Mouse (Mus musculus) thymus, adult 2 months (tissue): Measurements from ENCODE around the gene BC061237. TPM values are rescaled to one million over a fixed set of nuclear protein-coding genes. Genes with fewer than 3 reads are reported as not detected.
"Not testable (repeated sequence)": the region's sequence is repeated elsewhere in the genome, so short reads cannot be mapped to it uniquely, and the experiment has no call there.

Source experiments
- DNase-seq: peaks from one replicate; pipeline ENCODE4 v3.0.0; 2021
- H3K27ac ChIP-seq: fragments of 200-500 bp; 2 replicates; pipeline ENCODE4 v1.5.1; 2012; ENCODE audit warnings: low read length, control low read depth; ENCODE audit not compliant: control insufficient read depth, insufficient read depth
- H3K27me3 ChIP-seq: fragments of 200-500 bp; 2 replicates; pipeline ENCODE4 v1.6.1; 2012; ENCODE audit warnings: mild to moderate bottlenecking, low read length, moderate library complexity, mixed read lengths; ENCODE audit not compliant: control insufficient read depth, insufficient read depth
- H3K36me3 ChIP-seq: fragments of 200-500 bp; 2 replicates; pipeline ENCODE4 v1.6.1; 2012; ENCODE audit warnings: mild to moderate bottlenecking, low read length, moderate library complexity; ENCODE audit not compliant: control insufficient read depth, insufficient read depth
- H3K4me1 ChIP-seq: fragments of 200-500 bp; replicated peaks from 2 replicates; pipeline ENCODE4 v1.6.1; 2012; ENCODE audit warnings: low read length; ENCODE audit not compliant: control insufficient read depth, insufficient read depth
- H3K4me3 ChIP-seq: fragments of 200-500 bp; 2 replicates; pipeline ENCODE4 v1.5.1; 2012; ENCODE audit warnings: mild to moderate bottlenecking, low read length, control low read depth, moderate library complexity; ENCODE audit not compliant: control insufficient read depth, insufficient read depth
- WGBS: fragments of 180-500 bp; shearing (Covaris S2); methylation state at CpG from one replicate; pipeline ENCODE4 v1.1.7; 2018; 5-methylcytosine and 5-hydroxymethylcytosine counted together
- polyA plus RNA-seq: library from polyadenylated mRNA; depleted of rRNA; stranded (reverse); fragments of >200 nt; gene quantifications from 2 replicates; pipeline ENCODE4 v1.2.3, GENCODE M21; 2012; rRNA removed

The BC061237 gene
- polyA plus RNA-seq: not detected in 2 replicates

GRCm38 (mm10) chr14:44492163-44492562 lies at the start of gene BC061237:
BC061237 (plus strand) TSS chr14:44492463.
- H3K36me3 ChIP-seq, H3K4me1 ChIP-seq, H3K27me3 ChIP-seq, H3K27ac ChIP-seq, DNase-seq, H3K4me3 ChIP-seq: not testable (repeated sequence)
- 100% methylated on average over 1 of the region's 1 CpGs for WGBS

GRCm38 (mm10) chr14:44517976-44518375 lies 25.7 kb downstream of the BC061237 start, which contains the start of gene Gm17093:
Gm17093 (plus strand) TSS chr14:44518276.
- not testable (repeated sequence) for H3K27me3 ChIP-seq, H3K36me3 ChIP-seq, DNase-seq, H3K4me1 ChIP-seq, H3K4me3 ChIP-seq, H3K27ac ChIP-seq
- 89% methylated on average over 5 of the region's 5 CpGs for WGBS

DNA sequence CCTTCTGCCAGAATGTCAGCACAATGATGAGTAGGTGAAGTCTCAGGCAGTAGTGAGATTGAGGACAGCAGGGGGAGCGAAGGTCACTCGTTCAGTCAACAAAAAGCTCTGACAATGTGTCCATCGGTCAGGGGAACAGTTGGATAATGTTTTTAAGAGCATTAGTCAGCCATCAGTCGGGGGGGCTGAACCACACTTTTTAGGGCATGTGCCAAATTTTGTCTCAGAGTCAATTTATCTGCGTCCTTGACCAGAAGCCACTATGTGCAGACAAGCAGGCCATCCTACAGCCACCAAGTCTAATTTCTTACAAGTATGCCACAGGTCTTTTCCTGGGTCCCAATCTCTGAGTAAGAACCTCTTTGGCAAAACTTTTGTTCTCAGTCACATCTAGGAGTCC lies 55.7 kb downstream of the BC061237 start:
- H3K27ac ChIP-seq, H3K27me3 ChIP-seq, H3K36me3 ChIP-seq, H3K4me1 ChIP-seq, DNase-seq, H3K4me3 ChIP-seq: not testable (repeated sequence)
- WGBS: 88% methylated on average over 5 of the region's 5 CpGs

Other genes starting within 250 kb of the BC061237 start
- not detected in 2 replicates for gene Gm8220, start 206.9 kb upstream of the BC061237 start, polyA plus RNA-seq
- 0.05 TPM in 1 of 2 replicates, not detected in the other for gene Gm5930, start 153.9 kb upstream of the BC061237 start, polyA plus RNA-seq
- gene Gm8229, start 127.1 kb upstream of the BC061237 start, polyA plus RNA-seq: not detected in 2 replicates
- gene Gm3371, start 81.8 kb upstream of the BC061237 start, polyA plus RNA-seq: not detected in 2 replicates
- not detected in 2 replicates for gene Gm8232, start 58.8 kb upstream of the BC061237 start, polyA plus RNA-seq
- gene Gm17093, start 25.8 kb downstream of the BC061237 start, polyA plus RNA-seq: not detected in 2 replicates
- gene Gm8247, start 90.7 kb downstream of the BC061237 start, polyA plus RNA-seq: not detected in 2 replicates
- not detected in 2 replicates for gene Gm5624, start 135.5 kb downstream of the BC061237 start, polyA plus RNA-seq
- not detected in 2 replicates for gene Gm8257, start 214.0 kb downstream of the BC061237 start, polyA plus RNA-seq